Mouse (Mus musculus) thymus, postnatal 25 days (tissue): Measurements from ENCODE around the gene Simc1.

ENCODE experiments used
- DNase-seq: peaks from one replicate; pipeline ENCODE4 v3.0.0; 2022

Simc1 gene

GRCm38 (mm10) chr13:54548036-54548435 lies 44.5 kb downstream of the Simc1 start:
- DNase-seq = no peak

- no peak for DNase-seq
Observed at GRCm38 (mm10) chr13:54556176-54556575, 52.6 kb downstream of the Simc1 start.

- no peak for DNase-seq
Observed at GRCm38 (mm10) chr13:54556796-54557195, 53.2 kb downstream of the Simc1 start.

GRCm38 (mm10) chr13:54557652-54558051 lies 54.1 kb downstream of the Simc1 start:
- DNase-seq = no peak

- no peak for DNase-seq
Observed at GRCm38 (mm10) chr13:54559656-54560055, 56.1 kb downstream of the Simc1 start.

GRCm38 (mm10) chr13:54560608-54561007 lies 57.0 kb downstream of the Simc1 start:
- DNase-seq = no peak

- DNase-seq = no peak
Observed at GRCm38 (mm10) chr13:54562562-54562961, 59.0 kb downstream of the Simc1 start.

GRCm38 (mm10) chr13:54564232-54565200 lies 60.9 kb downstream of the Simc1 start:
- no peak for DNase-seq

GRCm38 (mm10) chr13:54565201-54565581 lies 61.6 kb downstream of the Simc1 start, which contains the start of gene 4833439L19Rik:
4833439L19Rik (minus strand) TSS chr13:54565435.
- DNase-seq = peak; percentile 97

- peak; percentile 62 for DNase-seq
Observed at GRCm38 (mm10) chr13:54565594-54566345, 62.2 kb downstream of the Simc1 start.

GRCm38 (mm10) chr13:54568380-54568779 lies 64.8 kb downstream of the Simc1 start:
- no peak for DNase-seq

- DNase-seq = no peak
Observed at GRCm38 (mm10) chr13:54569282-54569681, 65.7 kb downstream of the Simc1 start.

- no peak for DNase-seq
Observed at GRCm38 (mm10) chr13:54570736-54571135, 67.2 kb downstream of the Simc1 start.

GRCm38 (mm10) chr13:54571637-54572036 lies 68.1 kb downstream of the Simc1 start:
- no peak for DNase-seq

- DNase-seq = no peak
Observed at GRCm38 (mm10) chr13:54572621-54573020, 69.0 kb downstream of the Simc1 start.

GRCm38 (mm10) chr13:54574854-54575481 lies 71.4 kb downstream of the Simc1 start, which contains the start of gene Arl10:
Arl10 (plus strand) TSS chr13:54575015.
- peak; percentile 60 for DNase-seq

GRCm38 (mm10) chr13:54575489-54575888 lies 71.9 kb downstream of the Simc1 start:
- no peak for DNase-seq

GRCm38 (mm10) chr13:54577652-54578507 lies 74.3 kb downstream of the Simc1 start:
- DNase-seq = no peak

- no peak for DNase-seq
Observed at GRCm38 (mm10) chr13:54581385-54581784, 77.8 kb downstream of the Simc1 start.

- DNase-seq = no peak
Observed at GRCm38 (mm10) chr13:54582126-54582525, 78.5 kb downstream of the Simc1 start.

GRCm38 (mm10) chr13:54582860-54583259 lies 79.3 kb downstream of the Simc1 start:
- DNase-seq = no peak

GRCm38 (mm10) chr13:54585831-54586230 lies 82.3 kb downstream of the Simc1 start:
- DNase-seq = no peak
